Mouse (Mus musculus) megakaryocyte, embryonic 14.5 days (primary cell): ENCODE measurements around the gene Dcun1d3. TPM values are rescaled to one million over a fixed set of nuclear protein-coding genes. Genes with fewer than 3 reads are reported as not detected.

Experiments used
- H3K27me3 ChIP-seq: replicated peaks from 2 replicates; pipeline ENCODE3; 2012; ENCODE audit warnings: inconsistent platforms
- H3K36me3 ChIP-seq: replicated peaks from 2 replicates; pipeline ENCODE3; 2012; ENCODE audit warnings: low read length, inconsistent platforms, mixed read lengths
- H3K4me1 ChIP-seq: 2 replicates; pipeline ENCODE4 v1.6.1; 2012; ENCODE audit warnings: inconsistent platforms
- H3K4me3 ChIP-seq: replicated peaks from 2 replicates; pipeline ENCODE3; 2012; ENCODE audit warnings: moderate library complexity, mild to moderate bottlenecking, inconsistent platforms
- H3K9me3 ChIP-seq: 2 replicates; pipeline ENCODE4 v1.6.1; 2012; ENCODE audit warnings: inconsistent platforms
- FLI1 ChIP-seq: IDR thresholded peaks from 2 replicates; pipeline ENCODE4 v1.6.1; 2012; ENCODE audit warnings: low read length, inconsistent platforms, mixed read lengths
- GATA1 ChIP-seq: IDR thresholded peaks from 3 replicates; pipeline ENCODE4 v1.6.1; 2012; ENCODE audit warnings: mixed read lengths, low read length, inconsistent platforms, borderline replicate concordance
- polyA plus RNA-seq: library from polyadenylated mRNA; stranded (reverse); fragments of >175 nt; gene quantifications from 2 replicates; pipeline ENCODE4 v1.2.3, GENCODE M21; 2012; ENCODE audit warnings: low replicate concordance; ENCODE audit not compliant: insufficient read depth

Dcun1d3 gene
- polyA plus RNA-seq, 1 experiment, result 3.1 TPM

DNA sequence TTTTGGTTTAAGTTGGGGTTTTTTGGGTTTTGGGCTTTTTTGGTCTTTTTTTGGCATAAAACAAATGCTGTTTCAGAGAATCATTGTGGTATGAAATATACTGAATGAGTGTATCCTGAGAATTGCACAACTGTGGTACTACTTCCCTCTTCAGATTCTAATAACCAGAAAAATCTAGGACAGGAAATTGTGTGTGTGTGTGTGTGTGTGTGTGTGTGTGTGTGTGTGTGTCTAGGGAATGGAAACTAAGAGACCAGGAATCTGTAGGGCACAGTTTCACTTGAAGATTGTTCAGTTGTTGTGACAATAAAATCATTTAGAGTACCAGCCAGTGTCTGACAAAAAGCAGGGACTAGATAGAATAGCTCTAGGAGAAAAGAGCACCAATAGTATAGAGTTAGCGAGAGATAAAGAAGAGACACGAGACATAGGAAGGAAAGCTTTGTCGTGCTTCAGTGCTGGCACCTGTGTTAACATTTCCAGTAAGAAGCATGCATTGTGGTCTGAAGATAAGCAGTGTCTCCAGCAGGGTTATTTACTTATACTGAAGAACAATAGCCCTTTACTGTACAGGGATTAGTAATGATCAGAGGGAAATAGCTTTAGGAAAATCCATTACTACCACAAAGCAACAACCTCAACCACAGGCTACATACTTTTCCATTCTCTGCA, 3.4 kb upstream of the Dcun1d3 start:
- Histone ChIP-seq H3K27me3 (no peaks in the 10 kb centered on the region), H3K4me1 (peaks cover 30% of the 10 kb centered on the region), H3K36me3 (no peaks in the 10 kb centered on the region), H3K4me3 (no peak overlapping the region), H3K9me3 (no peaks in the 10 kb centered on the region)
- TF ChIP-seq FLI1 (no peak), GATA1 (no peak)

DNA sequence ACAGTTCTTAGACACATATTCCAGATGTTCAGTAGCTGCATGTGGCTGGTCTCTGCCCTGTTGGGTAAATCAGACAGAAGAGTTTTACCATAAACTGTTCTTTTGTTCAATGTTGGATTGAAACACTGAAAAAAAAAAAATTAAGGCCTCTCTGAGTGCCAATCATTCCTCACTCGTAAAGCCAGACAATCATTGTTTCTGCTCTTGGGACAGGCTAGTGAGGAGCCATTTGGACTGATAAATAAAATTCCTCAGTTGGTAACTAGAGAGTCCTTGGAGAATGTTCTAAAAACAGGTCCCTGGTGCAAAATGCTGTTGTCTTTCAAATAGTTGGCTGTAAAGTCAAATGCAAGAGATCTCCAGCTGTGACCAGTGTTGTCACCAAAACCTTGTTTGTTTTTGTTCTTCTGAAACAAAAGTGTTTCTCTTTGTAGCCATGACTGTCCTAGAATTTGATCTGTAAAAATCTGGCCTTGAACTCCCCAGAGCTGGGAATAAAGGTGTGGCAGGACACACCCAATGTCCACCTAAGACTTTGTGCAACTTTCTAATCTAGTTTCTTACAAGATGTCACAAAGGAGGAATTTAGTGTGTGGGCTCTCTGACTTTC, 2.3 kb upstream of the Dcun1d3 start:
- H3K4me1 ChIP-seq, result peaks cover 34% of the 10 kb centered on the region
- H3K4me3 ChIP-seq, result no peak overlapping the region
- no peaks in the 10 kb centered on the region for H3K36me3 ChIP-seq
- H3K9me3 ChIP-seq, result no peaks in the 10 kb centered on the region
- H3K27me3 ChIP-seq, result no peaks in the 10 kb centered on the region
- no peak for TF ChIP-seq GATA1
- TF ChIP-seq FLI1, result no peak

DNA sequence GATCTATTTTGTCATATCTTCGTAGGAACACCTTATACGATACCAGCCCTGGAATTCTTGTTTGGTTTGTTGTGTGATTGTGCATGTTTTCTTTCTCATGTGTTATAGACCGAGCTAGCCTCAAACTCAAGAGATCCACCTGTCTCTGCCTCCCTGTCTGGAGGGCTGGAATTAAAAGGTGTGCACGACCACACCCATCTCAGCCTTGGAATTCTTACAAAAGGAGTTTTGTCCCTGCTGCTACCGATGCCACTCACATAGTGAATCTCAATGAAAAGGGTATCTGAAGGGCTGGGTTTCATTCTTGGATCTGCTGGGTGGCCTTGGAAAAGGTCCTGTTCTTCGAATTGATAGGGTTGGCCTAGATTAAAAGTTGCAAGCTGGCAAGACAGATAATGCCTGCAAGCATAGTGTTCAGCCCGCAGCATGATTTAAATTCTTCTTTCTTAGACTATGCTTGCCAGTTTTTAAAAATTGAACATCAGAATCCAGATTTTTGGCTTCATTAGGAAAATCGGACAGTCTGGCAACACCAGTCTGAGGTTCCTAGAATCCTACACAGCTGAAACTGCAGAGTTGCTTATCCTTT, 1.5 kb upstream of the Dcun1d3 start:
- peaks cover 35% of the 10 kb centered on the region for H3K4me1 ChIP-seq
- H3K27me3 ChIP-seq, result no peaks in the 10 kb centered on the region
- no peak for TF ChIP-seq GATA1
- TF ChIP-seq FLI1, result no peak
- no peak overlapping the region for H3K4me3 ChIP-seq
- H3K36me3 ChIP-seq, result no peaks in the 10 kb centered on the region
- H3K9me3 ChIP-seq, result no peaks in the 10 kb centered on the region

DNA sequence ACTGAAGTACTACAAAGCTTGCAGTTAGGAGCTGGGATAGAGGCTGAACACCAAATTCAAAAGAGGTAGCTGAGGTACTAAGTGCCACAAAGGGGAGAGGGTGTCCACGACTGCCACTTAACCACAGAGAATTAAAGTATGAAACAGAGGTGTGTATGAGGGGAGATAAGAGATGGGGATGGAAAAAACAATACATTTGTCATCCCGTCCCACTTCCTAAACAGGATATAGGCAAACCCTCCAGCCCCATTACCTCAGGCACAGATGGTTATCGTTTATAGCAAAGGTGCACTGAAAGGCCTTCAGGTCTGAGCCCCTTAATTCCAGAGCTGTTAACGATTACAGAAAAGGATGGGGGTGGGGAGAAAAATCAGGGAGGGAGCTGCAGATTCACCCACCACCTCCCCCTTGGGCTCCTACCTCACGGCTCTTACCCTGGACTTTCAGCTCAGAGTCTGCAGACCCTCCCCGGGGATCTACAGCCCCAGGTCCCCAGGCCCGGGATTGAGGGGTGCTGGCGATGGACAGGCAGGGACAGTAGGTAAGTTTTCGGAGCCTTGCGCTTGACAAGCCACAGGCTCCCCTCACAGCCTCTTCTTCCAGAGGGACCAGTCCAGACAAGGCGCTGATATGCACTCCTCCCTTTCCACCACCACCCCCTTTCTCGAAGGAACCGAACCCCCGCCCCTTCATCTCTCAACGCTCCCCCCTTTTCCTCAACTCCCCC, 1.1 kb downstream of the Dcun1d3 start:
- TF ChIP-seq FLI1, result no peak
- no peak for TF ChIP-seq GATA1
- Histone ChIP-seq H3K36me3 (no peaks in the 10 kb centered on the region), H3K9me3 (no peaks in the 10 kb centered on the region), H3K4me3 (peak overlapping the region; percentile 96), H3K4me1 (peaks cover 41% of the 10 kb centered on the region), H3K27me3 (no peaks in the 10 kb centered on the region)

DNA sequence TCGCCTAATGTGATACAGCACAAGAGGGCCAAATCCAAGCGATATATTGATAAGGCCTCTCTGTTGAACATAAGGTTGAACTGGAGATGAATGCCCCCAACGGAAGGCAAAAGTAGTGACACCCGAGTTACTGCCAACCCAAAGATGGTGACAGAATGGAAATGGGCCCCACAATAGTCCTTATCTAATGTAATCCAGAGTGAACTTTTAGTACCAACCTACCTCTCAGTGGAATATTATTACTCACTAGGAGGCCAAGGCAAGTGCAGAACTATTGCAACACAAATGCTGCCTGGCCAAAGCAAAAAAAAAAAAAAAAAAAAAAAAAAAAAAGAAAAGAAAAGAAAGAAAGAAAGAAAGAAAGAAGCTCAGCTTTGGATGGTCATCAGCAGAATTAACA, 3.4 kb downstream of the Dcun1d3 start:
- no peaks in the 10 kb centered on the region for H3K36me3 ChIP-seq
- H3K27me3 ChIP-seq, result no peaks in the 10 kb centered on the region
- H3K4me1 ChIP-seq, result peaks cover 36% of the 10 kb centered on the region
- H3K4me3 ChIP-seq, result no peak overlapping the region
- TF ChIP-seq GATA1 (no peak), FLI1 (no peak)
- H3K9me3 ChIP-seq, result no peaks in the 10 kb centered on the region

DNA sequence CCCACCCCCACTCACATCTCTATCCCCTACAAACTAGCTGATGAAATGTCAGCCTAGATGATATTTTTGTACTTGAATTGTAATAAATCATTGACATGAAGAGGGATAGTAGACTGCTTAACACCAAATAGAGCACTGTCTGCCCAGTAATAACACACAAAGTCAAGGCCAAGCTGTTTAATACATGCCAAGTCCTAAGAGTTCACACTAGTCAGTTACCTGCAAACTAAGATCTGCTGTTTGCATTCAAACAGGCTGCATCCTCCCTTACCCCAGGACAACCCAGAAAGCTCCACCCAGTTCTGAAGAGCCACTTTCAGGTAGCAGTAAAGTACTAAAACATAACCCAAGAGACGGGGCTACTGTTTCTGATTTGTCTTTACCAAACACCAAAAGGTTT, 3.9 kb downstream of the Dcun1d3 start:
- H3K4me1 ChIP-seq, result peaks cover 33% of the 10 kb centered on the region
- no peaks in the 10 kb centered on the region for H3K27me3 ChIP-seq
- TF ChIP-seq GATA1, result no peak
- TF ChIP-seq FLI1, result no peak
- H3K36me3 ChIP-seq, result no peaks in the 10 kb centered on the region
- H3K9me3 ChIP-seq, result no peaks in the 10 kb centered on the region
- H3K4me3 ChIP-seq, result no peak overlapping the region

DNA sequence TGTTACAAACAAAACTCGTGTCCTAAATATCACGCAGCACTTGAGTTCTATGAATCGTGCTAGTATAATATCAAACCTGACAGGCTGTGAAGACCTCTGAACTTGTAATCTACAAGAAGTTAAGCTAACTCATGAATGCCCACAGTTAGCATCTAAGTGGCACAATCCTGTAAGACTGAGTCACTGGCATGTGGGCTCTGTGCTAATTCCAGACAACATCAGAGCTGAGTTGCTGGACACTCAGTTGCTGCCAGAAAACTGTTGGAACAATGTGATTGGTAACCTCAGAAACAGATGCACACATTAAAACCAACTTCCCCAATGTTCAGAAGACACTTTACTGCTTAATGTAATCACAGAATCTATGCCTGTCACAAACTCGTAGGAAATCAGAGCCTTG, 8.2 kb downstream of the Dcun1d3 start:
- Histone ChIP-seq H3K36me3 (no peaks in the 10 kb centered on the region), H3K4me3 (no peak overlapping the region), H3K9me3 (no peaks in the 10 kb centered on the region), H3K27me3 (no peaks in the 10 kb centered on the region), H3K4me1 (peaks cover 11% of the 10 kb centered on the region)
- TF ChIP-seq GATA1 (no peak), FLI1 (no peak)

DNA sequence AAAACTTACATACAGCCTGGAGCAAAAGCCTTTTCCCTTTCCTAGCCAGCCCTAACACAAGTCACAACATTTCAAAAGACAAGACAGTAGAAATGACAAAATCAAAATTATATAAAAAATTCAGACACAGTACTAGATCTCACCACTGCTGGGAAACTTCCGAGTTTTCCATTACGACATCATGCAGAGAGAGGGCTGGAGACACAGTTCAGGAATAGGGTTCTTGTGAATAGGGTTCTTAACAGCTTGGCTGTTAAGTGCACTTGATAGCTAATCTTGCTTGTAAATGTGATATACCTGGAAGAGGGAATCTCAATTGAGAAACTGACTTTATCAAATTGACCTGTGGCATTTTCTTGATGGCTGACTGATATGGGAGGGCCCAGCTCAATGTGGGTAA, 14.9 kb downstream of the Dcun1d3 start:
- no peak overlapping the region for H3K4me3 ChIP-seq
- H3K27me3 ChIP-seq, result no peaks in the 10 kb centered on the region
- H3K9me3 ChIP-seq, result no peaks in the 10 kb centered on the region
- peaks cover 10% of the 10 kb centered on the region for H3K36me3 ChIP-seq
- H3K4me1 ChIP-seq, result peaks cover 9% of the 10 kb centered on the region; the same call in 1 of the 2 replicates
- no peak for TF ChIP-seq FLI1
- TF ChIP-seq GATA1, result no peak

DNA sequence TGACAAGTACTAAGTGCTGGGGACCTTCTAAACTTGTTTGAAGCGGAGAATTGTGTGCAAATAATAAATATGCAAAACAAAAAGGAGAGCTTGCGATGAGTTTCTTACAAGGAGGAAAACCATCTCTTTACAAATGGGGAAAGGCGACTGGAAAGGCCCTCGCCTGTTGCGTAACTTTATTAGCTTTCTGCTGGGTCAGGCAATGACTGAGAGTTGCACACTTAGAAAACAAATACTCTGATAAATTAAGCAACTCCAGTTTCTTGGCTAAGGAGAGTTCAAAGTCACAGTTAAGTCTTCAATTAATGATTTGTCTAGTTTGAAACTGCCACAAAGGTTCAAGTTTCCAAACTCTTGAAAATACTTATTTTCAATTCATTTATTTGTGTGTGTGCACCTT, 15.8 kb downstream of the Dcun1d3 start:
- no peak for TF ChIP-seq FLI1
- TF ChIP-seq GATA1, result no peak
- Histone ChIP-seq H3K9me3 (no peaks in the 10 kb centered on the region), H3K4me3 (no peak overlapping the region), H3K36me3 (peaks cover 10% of the 10 kb centered on the region), H3K27me3 (no peaks in the 10 kb centered on the region), H3K4me1 (peaks cover 15% of the 10 kb centered on the region)

DNA sequence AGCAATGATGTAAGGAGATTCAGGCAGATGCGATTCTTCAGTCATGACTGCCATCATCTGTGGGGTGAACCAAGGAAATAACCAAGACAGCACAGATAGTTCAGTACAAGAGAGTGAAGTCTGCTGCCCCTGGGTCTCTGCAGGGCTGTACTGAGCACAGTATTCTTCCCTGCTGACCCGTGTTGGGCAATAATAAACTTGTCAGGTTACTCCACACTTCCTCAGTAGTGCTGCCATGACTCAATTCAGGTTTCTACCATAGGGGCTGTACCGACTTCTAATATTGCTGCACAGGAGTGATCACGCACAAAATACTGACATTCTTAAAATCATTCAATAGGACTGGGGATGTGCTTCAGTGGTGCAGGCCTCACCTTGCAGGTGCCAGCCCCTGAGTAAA, 16.9 kb downstream of the Dcun1d3 start:
- TF ChIP-seq GATA1 (no peak), FLI1 (no peak)
- no peaks in the 10 kb centered on the region for H3K27me3 ChIP-seq
- peaks cover 10% of the 10 kb centered on the region for H3K36me3 ChIP-seq
- H3K9me3 ChIP-seq, result no peaks in the 10 kb centered on the region
- H3K4me1 ChIP-seq, result peaks cover 12% of the 10 kb centered on the region
- H3K4me3 ChIP-seq, result no peak overlapping the region
